Mouse (Mus musculus) heart, postnatal 0 days (tissue): Measurements from ENCODE around the gene Tmem201. TPM values are rescaled to one million over a fixed set of nuclear protein-coding genes. Genes with fewer than 3 reads are reported as not detected.
A peak's percentile ranks its signal among the peaks of the same experiment; 100 is the strongest.

Experiments used
- ATAC-seq: fragments of 200-750 bp; cut with Nextera tagmentation; 2 replicates; pipeline ENCODE4 v1.8.0; 2017; ENCODE audit warnings: low read depth, moderate number of reproducible peaks, moderate library complexity; ENCODE audit not compliant: insufficient read depth
- DNase-seq: peaks from one replicate; pipeline ENCODE4 v3.0.0-alpha.2; 2016; ENCODE audit warnings: low spot score
- H3K27ac ChIP-seq: fragments of 300-500 bp; sonication (generic); 2 replicates; pipeline ENCODE4 v1.5.1; 2014; ENCODE audit warnings: low read depth, mild to moderate bottlenecking
- H3K27me3 ChIP-seq: fragments of 300-500 bp; sonication (generic); 2 replicates; pipeline ENCODE4 v1.6.1; 2014; ENCODE audit warnings: low read length, mixed read lengths; ENCODE audit not compliant: control insufficient read depth, insufficient read depth
- H3K36me3 ChIP-seq: fragments of 300-500 bp; sonication (generic); replicated peaks from 2 replicates; pipeline ENCODE4 v1.6.1; 2014; ENCODE audit warnings: low read length, mixed read lengths; ENCODE audit not compliant: control insufficient read depth, insufficient read depth
- H3K4me1 ChIP-seq: fragments of 300-500 bp; sonication (generic); 2 replicates; pipeline ENCODE4 v1.6.1; 2014; ENCODE audit warnings: antibody characterized with exemption; ENCODE audit not compliant: control insufficient read depth, insufficient read depth
- H3K4me2 ChIP-seq: fragments of 300-500 bp; sonication (generic); 2 replicates; pipeline ENCODE4 v1.6.1; 2014; ENCODE audit warnings: low read depth, mild to moderate bottlenecking, low read length, moderate library complexity
- H3K4me3 ChIP-seq: fragments of 300-500 bp; sonication (generic); 2 replicates; pipeline ENCODE4 v1.5.1; 2014; ENCODE audit warnings: low read depth, low read length
- H3K9ac ChIP-seq: fragments of 300-500 bp; sonication (generic); replicated peaks from 2 replicates; pipeline ENCODE4 v1.6.1; 2014; ENCODE audit warnings: low read depth, low read length, mixed read lengths
- H3K9me3 ChIP-seq: fragments of 300-500 bp; sonication (generic); replicated peaks from 2 replicates; pipeline ENCODE4 v1.6.1; 2016; ENCODE audit warnings: low read length; ENCODE audit not compliant: control insufficient read depth
- CTCF ChIP-seq: IDR thresholded peaks from 2 replicates; pipeline ENCODE4 v1.5.1; 2016; ENCODE audit warnings: antibody characterized with exemption, control low read depth, low read depth
- EP300 ChIP-seq: IDR thresholded peaks from 2 replicates; pipeline ENCODE4 v1.6.1; 2016; ENCODE audit warnings: antibody characterized with exemption, low read depth
- WGBS: fragments of 180-500 bp; shearing (Covaris S2); extraction: QIAGEN DNeasy Blood & Tissue Kit; methylation state at CpG from one replicate; pipeline ENCODE4 v1.1.7; 2014; 5-methylcytosine and 5-hydroxymethylcytosine counted together
- polyA plus RNA-seq: library from polyadenylated mRNA; unstranded; fragments of >200 nt; fragmentation: Nextera tagmentation; extraction: Ambion mirVana; gene quantifications from 2 replicates; pipeline ENCODE4 v1.2.1, GENCODE M21; 2015
- total RNA-seq: library from RNA; depleted of rRNA; stranded (reverse); fragments of >200 nt; gene quantifications from 2 replicates; pipeline ENCODE4 v1.2.3, GENCODE M21; 2014; ENCODE audit warnings: low replicate concordance

Gene Tmem201
- total and polyA plus RNA-seq, 2 experiments from 2014 or later = 43.0 to 64.7 TPM

- DNase-seq (no peak), ATAC-seq (no peak)
- no peaks in the 10 kb centered on the region for H3K4me1 ChIP-seq
- no peak overlapping the region for H3K27ac ChIP-seq
- 71% methylated on average over 3 of the region's 3 CpGs for WGBS
- no peak overlapping the region for H3K9ac ChIP-seq
- no peaks in the 10 kb centered on the region for H3K9me3 ChIP-seq
- peaks cover 48% of the 10 kb centered on the region for H3K36me3 ChIP-seq
- no peak overlapping the region for H3K4me2 ChIP-seq
- H3K27me3 ChIP-seq = no peaks in the 10 kb centered on the region
- TF ChIP-seq CTCF (no peak), EP300 (no peak)
- no peak overlapping the region for H3K4me3 ChIP-seq
Observed at GRCm38 (mm10) chr4:149714542-149714941, 23.3 kb downstream of the Tmem201 start.

- Histone ChIP-seq H3K27me3 (no peaks in the 10 kb centered on the region), H3K9me3 (no peaks in the 10 kb centered on the region), H3K27ac (no peak overlapping the region), H3K9ac (no peak overlapping the region), H3K4me2 (no peak overlapping the region), H3K4me1 (no peaks in the 10 kb centered on the region), H3K36me3 (peaks cover 22% of the 10 kb centered on the region), H3K4me3 (no peak overlapping the region)
- no peak for TF ChIP-seq EP300
- peak; percentile 68 for TF ChIP-seq CTCF
- peak; percentile 28; the same call in 1 of the 2 replicates for ATAC-seq
- DNase-seq = no peak
- 31% methylated on average over 7 of the region's 7 CpGs for WGBS
Observed at GRCm38 (mm10) chr4:149711955-149712354, 25.9 kb downstream of the Tmem201 start.

DNA sequence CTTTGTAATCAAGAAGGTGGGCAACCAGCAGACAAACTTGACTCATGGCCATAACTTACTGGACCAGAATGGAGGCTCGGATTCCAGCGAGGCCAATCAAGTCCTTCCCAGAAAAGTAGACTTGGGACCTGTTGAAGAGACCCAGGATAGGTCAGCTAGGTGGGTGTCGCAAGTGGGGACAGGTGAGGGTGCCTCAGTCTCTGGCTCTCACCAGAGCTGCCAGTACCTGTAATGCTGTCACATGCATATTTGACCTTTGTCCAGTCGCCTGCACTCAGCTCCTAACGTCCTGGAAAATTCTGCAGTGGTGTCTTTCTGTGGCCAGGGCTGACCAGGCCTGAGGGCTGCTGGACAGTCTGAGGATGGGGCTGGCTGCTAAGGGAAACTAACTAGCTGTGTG, 26.4 kb downstream of the Tmem201 start:
- no peak overlapping the region for H3K9ac ChIP-seq
- TF ChIP-seq CTCF (no peak), EP300 (no peak)

GRCm38 (mm10) chr4:149710510-149710909, 27.3 kb downstream of the Tmem201 start:
- Histone ChIP-seq H3K36me3 (peaks cover 8% of the 10 kb centered on the region), H3K27me3 (no peaks in the 10 kb centered on the region), H3K27ac (no peak overlapping the region), H3K4me3 (no peak overlapping the region), H3K9me3 (no peaks in the 10 kb centered on the region), H3K4me2 (no peak overlapping the region), H3K9ac (no peak overlapping the region), H3K4me1 (no peaks in the 10 kb centered on the region)
- 19% methylated on average over 5 of the region's 5 CpGs for WGBS
- peak; percentile 72 for ATAC-seq
- DNase-seq = peak; percentile 69
- TF ChIP-seq EP300 (no peak), CTCF (peak; percentile 89)

More for the DNA sequence above, 26.4 kb downstream of the Tmem201 start:
- DNase-seq = no peak
- Histone ChIP-seq H3K36me3 (peaks cover 18% of the 10 kb centered on the region), H3K9me3 (no peaks in the 10 kb centered on the region), H3K4me1 (no peaks in the 10 kb centered on the region), H3K4me3 (no peak overlapping the region), H3K4me2 (no peak overlapping the region), H3K27ac (no peak overlapping the region), H3K27me3 (no peaks in the 10 kb centered on the region)
- 85% methylated on average over 5 of the region's 5 CpGs for WGBS
- no peak for ATAC-seq

GRCm38 (mm10) chr4:149705941-149706340, 31.9 kb downstream of the Tmem201 start:
- no peaks in the 10 kb centered on the region for H3K27me3 ChIP-seq
- TF ChIP-seq EP300 (no peak), CTCF (no peak)
- H3K9me3 ChIP-seq = no peaks in the 10 kb centered on the region
- WGBS = 91% methylated on average over 8 of the region's 8 CpGs
- no peak overlapping the region for H3K4me2 ChIP-seq
- H3K27ac ChIP-seq = no peak overlapping the region
- ATAC-seq (no peak), DNase-seq (no peak)
- H3K4me3 ChIP-seq = no peak overlapping the region
- H3K4me1 ChIP-seq = peaks cover 6% of the 10 kb centered on the region
- no peaks in the 10 kb centered on the region for H3K36me3 ChIP-seq
- H3K9ac ChIP-seq = no peak overlapping the region

- Histone ChIP-seq H3K4me2 (no peak overlapping the region), H3K4me1 (peaks cover 6% of the 10 kb centered on the region), H3K4me3 (no peak overlapping the region), H3K9me3 (no peaks in the 10 kb centered on the region), H3K27ac (no peak overlapping the region), H3K27me3 (no peaks in the 10 kb centered on the region), H3K9ac (no peak overlapping the region), H3K36me3 (no peaks in the 10 kb centered on the region)
- WGBS = 55% methylated on average over 7 of the region's 7 CpGs
- TF ChIP-seq EP300 = no peak
- TF ChIP-seq CTCF = no peak
- no peak for DNase-seq
- ATAC-seq = no peak
Observed at GRCm38 (mm10) chr4:149705298-149705697, 32.5 kb downstream of the Tmem201 start.
